10 mouse cellular contexts compared by ENCODE assay signal in the genomic region with DNA sequence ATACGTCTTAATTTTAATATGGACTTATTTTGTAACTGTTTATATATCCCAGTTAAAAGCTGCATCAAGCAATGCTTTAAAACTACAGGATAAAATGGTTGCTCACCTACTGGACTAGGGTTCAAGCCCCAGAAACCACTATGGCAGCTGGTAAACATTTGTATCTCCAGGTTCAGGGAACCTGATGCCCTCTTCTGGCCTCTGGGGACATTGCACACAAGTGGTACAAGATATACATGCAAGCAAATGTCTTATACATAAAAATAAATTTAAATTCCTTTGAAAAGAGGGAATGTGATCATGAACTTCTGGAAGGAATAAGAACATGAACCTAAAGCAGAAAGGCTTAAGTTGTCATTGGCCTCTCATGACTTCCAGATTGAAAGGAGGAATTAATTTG.
DNase-seq lines count a peak whose midpoint lies in the region; ATAC-seq lines count a peak whose summit lies in the region.
"Had no signal": no experiment of that assay in that cellular context is flagged by ENCODE, and none has a peak within 500 bp of the region (broad histone marks: within the 10 kb centered on the region; RNA-seq: fewer than 3 reads in every experiment).

No protein-coding gene starts in this region.

- H3K9me3 ChIP-seq in hindbrain, embryonic 10.5 days = no peaks in the 10 kb centered on the region
- H3K9me3 ChIP-seq in hindbrain, embryonic 14.5 days (ENCODE audit: control insufficient read depth, low read length) = no peaks in the 10 kb centered on the region
- H3K9me3 ChIP-seq: megakaryocyte, embryonic 14.5 days had no signal

- no peak for ATAC-seq in hindbrain, embryonic 14.5 days (ENCODE audit: low FRiP score)
- ATAC-seq: hindbrain, embryonic 16.5 days had no signal

- H3K27ac ChIP-seq in hindbrain, embryonic 10.5 days = no peak overlapping the region
- H3K27ac ChIP-seq in hindbrain, embryonic 14.5 days = no peak overlapping the region

- 74% methylated on average over 1 of the region's 1 CpGs for WGBS in hindbrain, embryonic 10.5 days
- 64% methylated on average over 1 of the region's 1 CpGs for WGBS in hindbrain, embryonic 14.5 days

- H3K4me3 ChIP-seq in hindbrain, embryonic 10.5 days = no peak overlapping the region
- H3K4me3 ChIP-seq in hindbrain, embryonic 14.5 days (replicated peaks; ENCODE audit: low read length) = no peak overlapping the region
- H3K4me3 ChIP-seq: megakaryocyte, embryonic 14.5 days had no signal

- H3K9ac ChIP-seq in hindbrain, embryonic 14.5 days = no peak overlapping the region

- H3K27me3 ChIP-seq in hindbrain, embryonic 10.5 days (ENCODE audit: insufficient read depth, poor library complexity, severe bottlenecking) = no peaks in the 10 kb centered on the region
- H3K27me3 ChIP-seq in hindbrain, embryonic 14.5 days (ENCODE audit: control insufficient read depth, insufficient read depth, low read length) = no peaks in the 10 kb centered on the region
- H3K27me3 ChIP-seq: megakaryocyte, embryonic 14.5 days had no signal

- no peaks in the 10 kb centered on the region for H3K4me1 ChIP-seq in hindbrain, embryonic 10.5 days (replicated peaks)
- no peaks in the 10 kb centered on the region for H3K4me1 ChIP-seq in hindbrain, embryonic 14.5 days (replicated peaks; ENCODE audit: control insufficient read depth, insufficient read depth, low read length)

- no peaks in the 10 kb centered on the region for H3K36me3 ChIP-seq in hindbrain, embryonic 10.5 days
- no peaks in the 10 kb centered on the region for H3K36me3 ChIP-seq in hindbrain, embryonic 14.5 days (replicated peaks; ENCODE audit: control insufficient read depth, insufficient read depth)

- no peak overlapping the region for H3K4me2 ChIP-seq in hindbrain, embryonic 14.5 days (replicated peaks)

- peak; percentile 34 for DNase-seq in hindbrain, embryonic 10.5 days (ENCODE audit: low spot score)
- no peak for DNase-seq in hindbrain, embryonic 14.5 days (ENCODE audit: low spot score)
- DNase-seq in right cerebral cortex, postnatal 4 days = peak; percentile 24
- no peak for DNase-seq in right cerebral cortex, postnatal 36 days (ENCODE audit: low spot score in 2 of 2)
- DNase-seq in embryo, embryonic 10.5 days (ENCODE audit: low spot score) = peak; percentile 59
- peak; percentile 42 for DNase-seq in thymus, postnatal 4 days
- DNase-seq in right cerebral cortex, adult 2 months (ENCODE audit: low spot score in 2 of 2) = no peak
- no peak for DNase-seq in left cerebral cortex, adult 11 months (ENCODE audit: low spot score)

Comparison
In these comparisons a context has a peak if more than half of its experiments do, and no peak if none do; other contexts are left out.
1. DNase-seq: peak in hindbrain, embryonic 10.5 days (single experiment), right cerebral cortex, postnatal 4 days (single experiment), embryo, embryonic 10.5 days (single experiment) and thymus, postnatal 4 days (single experiment); none in hindbrain, embryonic 14.5 days (single experiment), right cerebral cortex, postnatal 36 days (0 of 2), right cerebral cortex, adult 2 months (0 of 2) and left cerebral cortex, adult 11 months (single experiment).